Mouse (Mus musculus): ENCODE data around the gene 9930021J03Rik. TPM values are rescaled to one million over a fixed set of nuclear protein-coding genes. Genes with fewer than 3 reads are reported as not detected.

9930021J03Rik gene
- polyA plus RNA-seq, 1 experiment: 33.7 TPM

GRCm38 (mm10) chr19:29680182-29681152 is 125.3 kb downstream of the 9930021J03Rik start:
- H3K9ac ChIP-seq (ENCODE audit: low read depth, poor library complexity, severe bottlenecking): no peak overlapping the region
- no peak overlapping the region for H3K4me3 ChIP-seq (ENCODE audit: low read depth, low read length)
- no peak overlapping the region for H3K27ac ChIP-seq (ENCODE audit: insufficient read depth, low read length)
- no peak for TF ChIP-seq EP300 (IDR thresholded peaks at IDR 0.05; ENCODE audit: insufficient read depth, low read depth, low read length)
- TF ChIP-seq POLR2A (IDR thresholded peaks at IDR 0.05; ENCODE audit: insufficient read depth, low read length): no peak
- no peak for TF ChIP-seq CTCF (IDR thresholded peaks at IDR 0.05; ENCODE audit: low read depth, low read length)
- no peaks in the 10 kb centered on the region for H3K36me3 ChIP-seq (ENCODE audit: control insufficient read depth, insufficient read depth, low read length, poor library complexity, severe bottlenecking)
- no peaks in the 10 kb centered on the region for H3K27me3 ChIP-seq (ENCODE audit: control insufficient read depth, insufficient read depth, low read length, poor library complexity, severe bottlenecking)
- H3K4me1 ChIP-seq (ENCODE audit: control insufficient read depth, insufficient read depth, low read length): no peaks in the 10 kb centered on the region
- peaks cover 7% of the 10 kb centered on the region for H3K9me3 ChIP-seq (replicated peaks; ENCODE audit: control insufficient read depth, insufficient read depth, low read length, poor library complexity, severe bottlenecking)

- Histone ChIP-seq H3K9me3 (replicated peaks; ENCODE audit: control insufficient read depth, insufficient read depth, low read length, poor library complexity, severe bottlenecking) (no peaks in the 10 kb centered on the region), H3K27ac (ENCODE audit: insufficient read depth, low read length) (no peak overlapping the region), H3K9ac (ENCODE audit: low read depth, poor library complexity, severe bottlenecking) (no peak overlapping the region), H3K27me3 (ENCODE audit: control insufficient read depth, insufficient read depth, low read length, poor library complexity, severe bottlenecking) (no peaks in the 10 kb centered on the region), H3K4me1 (ENCODE audit: control insufficient read depth, insufficient read depth, low read length) (no peaks in the 10 kb centered on the region), H3K4me3 (ENCODE audit: low read depth, low read length) (no peak overlapping the region), H3K36me3 (ENCODE audit: control insufficient read depth, insufficient read depth, low read length, poor library complexity, severe bottlenecking) (no peaks in the 10 kb centered on the region)
- no peak for TF ChIP-seq EP300 (IDR thresholded peaks at IDR 0.05; ENCODE audit: insufficient read depth, low read depth, low read length)
- no peak for TF ChIP-seq POLR2A (IDR thresholded peaks at IDR 0.05; ENCODE audit: insufficient read depth, low read length)
- TF ChIP-seq CTCF (IDR thresholded peaks at IDR 0.05; ENCODE audit: low read depth, low read length): no peak
Observed at GRCm38 (mm10) chr19:29678181-29678778, 127.5 kb downstream of the 9930021J03Rik start.

- no peaks in the 10 kb centered on the region for H3K4me1 ChIP-seq (ENCODE audit: control insufficient read depth, insufficient read depth, low read length)
- H3K36me3 ChIP-seq (ENCODE audit: control insufficient read depth, insufficient read depth, low read length, poor library complexity, severe bottlenecking): no peaks in the 10 kb centered on the region
- no peak overlapping the region for H3K4me3 ChIP-seq (ENCODE audit: low read depth, low read length)
- no peak for TF ChIP-seq CTCF (IDR thresholded peaks at IDR 0.05; ENCODE audit: low read depth, low read length)
- no peak for TF ChIP-seq EP300 (IDR thresholded peaks at IDR 0.05; ENCODE audit: insufficient read depth, low read depth, low read length)
- no peak for TF ChIP-seq POLR2A (IDR thresholded peaks at IDR 0.05; ENCODE audit: insufficient read depth, low read length)
- H3K27me3 ChIP-seq (ENCODE audit: control insufficient read depth, insufficient read depth, low read length, poor library complexity, severe bottlenecking): no peaks in the 10 kb centered on the region
- H3K9me3 ChIP-seq (replicated peaks; ENCODE audit: control insufficient read depth, insufficient read depth, low read length, poor library complexity, severe bottlenecking): no peaks in the 10 kb centered on the region
- no peak overlapping the region for H3K9ac ChIP-seq (ENCODE audit: low read depth, poor library complexity, severe bottlenecking)
- H3K27ac ChIP-seq (ENCODE audit: insufficient read depth, low read length): no peak overlapping the region
Observed at GRCm38 (mm10) chr19:29676479-29677193, 129.2 kb downstream of the 9930021J03Rik start.

- H3K27me3 ChIP-seq (ENCODE audit: control insufficient read depth, insufficient read depth, low read length, poor library complexity, severe bottlenecking): no peaks in the 10 kb centered on the region
- H3K9ac ChIP-seq (ENCODE audit: low read depth, poor library complexity, severe bottlenecking): no peak overlapping the region
- TF ChIP-seq POLR2A (IDR thresholded peaks at IDR 0.05; ENCODE audit: insufficient read depth, low read length): no peak
- no peak for TF ChIP-seq EP300 (IDR thresholded peaks at IDR 0.05; ENCODE audit: insufficient read depth, low read depth, low read length)
- TF ChIP-seq CTCF (IDR thresholded peaks at IDR 0.05; ENCODE audit: low read depth, low read length): no peak
- no peak overlapping the region for H3K4me3 ChIP-seq (ENCODE audit: low read depth, low read length)
- no peaks in the 10 kb centered on the region for H3K36me3 ChIP-seq (ENCODE audit: control insufficient read depth, insufficient read depth, low read length, poor library complexity, severe bottlenecking)
- H3K9me3 ChIP-seq (replicated peaks; ENCODE audit: control insufficient read depth, insufficient read depth, low read length, poor library complexity, severe bottlenecking): no peaks in the 10 kb centered on the region
- H3K27ac ChIP-seq (ENCODE audit: insufficient read depth, low read length): no peak overlapping the region
- no peaks in the 10 kb centered on the region for H3K4me1 ChIP-seq (ENCODE audit: control insufficient read depth, insufficient read depth, low read length)
Observed at GRCm38 (mm10) chr19:29675562-29676078, 130.2 kb downstream of the 9930021J03Rik start.

GRCm38 (mm10) chr19:29674946-29675345 is 130.8 kb downstream of the 9930021J03Rik start:
- no peak for TF ChIP-seq CTCF (IDR thresholded peaks at IDR 0.05; ENCODE audit: low read depth, low read length)
- no peak for TF ChIP-seq POLR2A (IDR thresholded peaks at IDR 0.05; ENCODE audit: insufficient read depth, low read length)
- TF ChIP-seq EP300 (IDR thresholded peaks at IDR 0.05; ENCODE audit: insufficient read depth, low read depth, low read length): no peak
- Histone ChIP-seq H3K4me3 (ENCODE audit: low read depth, low read length) (no peak overlapping the region), H3K27ac (ENCODE audit: insufficient read depth, low read length) (no peak overlapping the region), H3K4me1 (ENCODE audit: control insufficient read depth, insufficient read depth, low read length) (no peaks in the 10 kb centered on the region), H3K36me3 (ENCODE audit: control insufficient read depth, insufficient read depth, low read length, poor library complexity, severe bottlenecking) (no peaks in the 10 kb centered on the region), H3K27me3 (ENCODE audit: control insufficient read depth, insufficient read depth, low read length, poor library complexity, severe bottlenecking) (no peaks in the 10 kb centered on the region), H3K9me3 (replicated peaks; ENCODE audit: control insufficient read depth, insufficient read depth, low read length, poor library complexity, severe bottlenecking) (no peaks in the 10 kb centered on the region), H3K9ac (ENCODE audit: low read depth, poor library complexity, severe bottlenecking) (no peak overlapping the region)

All from ES-Bruce4 (cell line).